Mouse (Mus musculus) myocyte (in vitro differentiated cells): Measurements from ENCODE around the gene Agr2. TPM values are rescaled to one million over a fixed set of nuclear protein-coding genes. Genes with fewer than 3 reads are reported as not detected.

Experiments
- H3K27me3 ChIP-seq: one replicate; pipeline ENCODE4 v1.6.1; 2011; ENCODE audit not compliant: control insufficient read depth, insufficient read depth, insufficient read length
- H3K36me3 ChIP-seq: one replicate; pipeline ENCODE4 v1.6.1; 2011; ENCODE audit not compliant: control insufficient read depth, insufficient read depth
- H3K4me2 ChIP-seq: one replicate; pipeline ENCODE4 v1.6.1; 2011; ENCODE audit warnings: low read depth, control low read depth
- H3K4me3 ChIP-seq: one replicate; pipeline ENCODE4 v1.5.1; 2011; ENCODE audit warnings: mild to moderate bottlenecking, control low read depth, moderate library complexity
- H3K79me2 ChIP-seq: one replicate; pipeline ENCODE4 v1.6.1; 2011; ENCODE audit not compliant: control insufficient read depth, insufficient read depth
- H3ac ChIP-seq: one replicate; pipeline ENCODE4 v1.6.1; 2011; ENCODE audit not compliant: control insufficient read depth, insufficient read length
- CEBPB ChIP-seq: IDR thresholded peaks from 2 replicates; pipeline ENCODE4 v1.6.1; 2011; ENCODE audit warnings: mild to moderate bottlenecking, moderate library complexity; ENCODE audit not compliant: poor library complexity, insufficient read depth, severe bottlenecking
- E2F4 ChIP-seq: IDR thresholded peaks from one replicate; pipeline ENCODE4 v1.6.1; 2011; ENCODE audit warnings: mild to moderate bottlenecking, control low read depth, moderate library complexity; ENCODE audit not compliant: insufficient read depth
- MAX ChIP-seq: IDR thresholded peaks from one replicate; pipeline ENCODE4 v1.6.1; 2011; ENCODE audit warnings: low read depth, mild to moderate bottlenecking, control low read depth
- MYOD1 ChIP-seq, 3 experiments: IDR thresholded peaks; one replicate each; pipeline ENCODE4 v1.6.1; 2011; ENCODE audit warnings: control low read depth in 2 of 3, low read depth in 2 of 3, mild to moderate bottlenecking in 2 of 3, moderate library complexity in 1 of 3; ENCODE audit not compliant: insufficient read length in 2 of 3, control insufficient read depth in 1 of 3
- MYOG ChIP-seq, 3 experiments: IDR thresholded peaks; one replicate each; pipeline ENCODE4 v1.6.1; 2011; ENCODE audit warnings: control low read depth in 2 of 3, low read depth in 2 of 3, mild to moderate bottlenecking in 2 of 3; ENCODE audit not compliant: insufficient read length in 2 of 3, control insufficient read depth in 1 of 3, insufficient read depth in 1 of 3
- POLR2A ChIP-seq: IDR thresholded peaks from one replicate; pipeline ENCODE4 v1.6.1; 2011; ENCODE audit warnings: low read depth, mild to moderate bottlenecking, control low read depth, moderate library complexity; ENCODE audit not compliant: insufficient read length
- POLR2AphosphoS2 ChIP-seq: IDR thresholded peaks from one replicate; pipeline ENCODE4 v1.6.1; 2011; ENCODE audit warnings: low read depth, control low read depth; ENCODE audit not compliant: insufficient read length
- REST ChIP-seq: IDR thresholded peaks from one replicate; pipeline ENCODE4 v1.6.1; 2011; ENCODE audit warnings: mild to moderate bottlenecking, control low read depth, moderate library complexity; ENCODE audit not compliant: insufficient read depth, insufficient read length
- SRF ChIP-seq: IDR thresholded peaks from one replicate; pipeline ENCODE4 v1.6.1; 2011; ENCODE audit warnings: low read depth; ENCODE audit not compliant: control insufficient read depth, insufficient read length
- TCF12 ChIP-seq: IDR thresholded peaks from one replicate; pipeline ENCODE4 v1.6.1; 2011; ENCODE audit warnings: mild to moderate bottlenecking, control low read depth; ENCODE audit not compliant: poor library complexity, insufficient read depth, severe bottlenecking
- TCF3 ChIP-seq: IDR thresholded peaks from one replicate; pipeline ENCODE4 v1.6.1; 2011; ENCODE audit warnings: low read depth, control low read depth; ENCODE audit not compliant: insufficient read length
- USF1 ChIP-seq: IDR thresholded peaks from one replicate; pipeline ENCODE4 v1.6.1; 2011; ENCODE audit warnings: low read depth, mild to moderate bottlenecking, control low read depth, moderate library complexity
- polyA plus RNA-seq: library from polyadenylated mRNA; unstranded; fragments of >200 nt; fragmentation: generic; extraction: Trizol; gene quantifications from one replicate; pipeline ENCODE4 v1.2.1, GENCODE M21; 2012; ENCODE audit warnings: missing spikeins

The Agr2 gene
- polyA plus RNA-seq, 1 experiment, result not detected

DNA sequence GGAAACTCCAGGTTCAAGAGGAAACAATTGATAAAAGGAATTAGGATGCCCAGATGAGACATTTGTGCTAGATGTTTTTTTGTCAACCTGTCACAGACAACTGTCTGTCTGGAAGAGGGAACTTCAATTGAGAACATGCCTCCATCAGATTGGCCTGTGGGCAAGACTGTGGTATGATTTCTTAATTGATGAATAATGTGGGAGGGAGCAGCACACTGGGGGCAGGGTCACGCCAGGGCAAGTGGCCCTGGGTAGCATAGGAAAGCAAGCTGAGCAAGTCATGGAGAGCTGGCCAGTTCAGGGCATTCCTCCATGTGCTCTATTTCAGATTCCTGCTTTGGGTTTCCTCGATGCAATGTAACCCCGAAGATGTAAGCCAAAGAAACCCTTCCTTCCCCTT is 16.8 kb upstream of the Agr2 start:
- no peaks in the 10 kb centered on the region for H3K36me3 ChIP-seq
- no peaks in the 10 kb centered on the region for H3K27me3 ChIP-seq
- H3ac ChIP-seq, result no peak overlapping the region
- H3K79me2 ChIP-seq, result no peaks in the 10 kb centered on the region
- TF ChIP-seq POLR2AphosphoS2 (no peak), MYOG (IDR thresholded peaks at IDR 0.05; ENCODE audit: control insufficient read depth in 1 of 3, insufficient read depth in 1 of 3, insufficient read length in 2 of 3, low read depth in 2 of 3) (no peak), SRF (no peak), MAX (no peak)
- no peak overlapping the region for H3K4me3 ChIP-seq
- no peak overlapping the region for H3K4me2 ChIP-seq

DNA sequence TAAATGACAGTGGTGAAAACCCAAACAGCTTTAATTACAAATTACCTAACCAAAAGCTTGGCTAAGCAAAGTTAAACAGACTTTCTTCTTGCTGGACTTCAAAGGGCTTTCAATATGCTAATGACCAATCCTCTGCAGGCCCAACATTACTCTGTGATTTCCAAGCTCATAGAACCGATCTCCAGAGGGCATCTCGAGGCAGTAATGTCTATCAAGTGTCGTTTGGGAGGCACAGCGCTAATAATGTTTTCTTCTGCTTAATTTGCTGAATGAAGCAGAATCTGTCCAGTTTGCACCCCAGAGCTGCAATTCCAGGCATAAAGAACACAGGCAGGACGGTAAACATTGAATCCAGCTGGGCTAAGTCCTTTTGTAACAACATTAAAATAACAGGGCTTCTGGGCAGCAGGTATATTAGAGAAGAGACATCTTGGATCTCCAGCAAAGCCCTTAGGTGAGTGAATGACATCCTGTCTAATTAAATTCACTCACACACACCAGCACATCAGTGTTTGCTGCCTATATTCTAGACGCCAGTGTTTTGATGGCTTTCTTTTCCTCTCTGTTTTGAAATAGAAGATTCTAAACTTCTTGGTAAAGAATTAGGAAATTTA is 15.0 kb upstream of the Agr2 start:
- Histone ChIP-seq H3K79me2 (no peaks in the 10 kb centered on the region), H3K4me3 (no peak overlapping the region), H3ac (no peak overlapping the region), H3K4me2 (no peak overlapping the region), H3K27me3 (no peaks in the 10 kb centered on the region), H3K36me3 (no peaks in the 10 kb centered on the region)
- TF ChIP-seq MYOD1 (IDR thresholded peaks at IDR 0.05; ENCODE audit: control insufficient read depth in 1 of 3, insufficient read length in 2 of 3, low read depth in 2 of 3), result no peak
- TF ChIP-seq MAX, result no peak
- TF ChIP-seq SRF, result no peak
- no peak for TF ChIP-seq MYOG (IDR thresholded peaks at IDR 0.05; ENCODE audit: control insufficient read depth in 1 of 3, insufficient read depth in 1 of 3, insufficient read length in 2 of 3, low read depth in 2 of 3)

DNA sequence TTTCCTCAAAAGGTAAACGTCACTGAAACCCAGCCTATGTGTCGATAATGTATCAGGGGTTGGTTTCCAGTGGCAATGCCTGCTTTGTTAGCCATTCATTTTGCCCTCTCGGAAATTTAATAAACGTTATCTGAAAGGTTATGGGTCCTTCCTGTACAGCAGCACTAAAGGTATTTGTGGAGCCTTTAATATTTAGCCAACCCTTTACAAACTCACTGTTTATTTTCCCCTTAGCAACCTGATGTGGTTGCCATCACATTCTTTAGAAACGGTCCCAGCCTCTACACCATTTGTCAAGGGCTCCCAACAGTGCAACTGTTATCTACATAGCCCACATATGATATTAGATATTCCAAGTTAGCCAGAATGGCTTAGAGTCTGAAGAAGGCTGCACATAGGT is 13.1 kb upstream of the Agr2 start:
- TF ChIP-seq USF1 (no peak), MAX (no peak), MYOG (IDR thresholded peaks at IDR 0.05; ENCODE audit: control insufficient read depth in 1 of 3, insufficient read depth in 1 of 3, insufficient read length in 2 of 3, low read depth in 2 of 3) (no peak), POLR2AphosphoS2 (no peak), MYOD1 (IDR thresholded peaks at IDR 0.05; ENCODE audit: control insufficient read depth in 1 of 3, insufficient read length in 2 of 3, low read depth in 2 of 3) (no peak), TCF12 (no peak), SRF (no peak), E2F4 (no peak), TCF3 (no peak), CEBPB (no peak)
- no peaks in the 10 kb centered on the region for H3K79me2 ChIP-seq

DNA sequence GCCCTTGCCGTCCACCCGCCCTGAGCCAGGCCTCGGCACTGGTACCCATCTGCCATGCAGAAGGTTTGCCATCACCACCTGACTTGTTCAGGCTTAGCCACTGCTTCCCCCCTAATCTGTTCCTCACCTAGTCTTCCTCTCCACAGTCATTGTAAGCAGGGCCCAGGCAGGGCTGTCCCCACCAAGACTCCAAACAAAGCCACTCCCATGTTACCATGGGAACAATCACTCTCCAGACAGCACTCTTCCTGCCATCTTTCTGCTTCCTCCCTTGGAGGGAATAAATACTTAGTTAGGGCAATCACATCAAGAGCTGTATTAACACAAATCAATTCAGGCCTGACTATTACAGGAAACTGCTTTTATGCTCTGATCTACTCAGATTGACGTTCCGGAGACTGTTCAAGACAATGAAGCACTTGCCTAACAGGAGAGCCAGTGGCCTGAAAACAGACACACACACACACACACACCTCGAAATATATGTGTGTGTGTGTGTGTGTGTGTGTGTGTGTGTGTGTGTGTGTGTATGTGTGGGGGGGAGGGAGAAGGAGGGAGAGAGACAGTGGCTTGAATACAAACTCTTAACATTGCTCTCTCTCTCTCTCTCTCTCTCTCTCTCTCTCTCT is 10.9 kb upstream of the Agr2 start:
- no peak overlapping the region for H3K4me3 ChIP-seq
- TF ChIP-seq POLR2AphosphoS2 (no peak), TCF12 (no peak), MAX (no peak)
- no peak overlapping the region for H3ac ChIP-seq
- H3K27me3 ChIP-seq, result no peaks in the 10 kb centered on the region
- no peaks in the 10 kb centered on the region for H3K79me2 ChIP-seq
- H3K36me3 ChIP-seq, result no peaks in the 10 kb centered on the region
- no peak overlapping the region for H3K4me2 ChIP-seq

More for the DNA sequence above, 13.1 kb upstream of the Agr2 start:
- no peak overlapping the region for H3K4me2 ChIP-seq
- H3K4me3 ChIP-seq, result no peak overlapping the region
- H3K27me3 ChIP-seq, result no peaks in the 10 kb centered on the region
- no peaks in the 10 kb centered on the region for H3K36me3 ChIP-seq
- no peak overlapping the region for H3ac ChIP-seq

DNA sequence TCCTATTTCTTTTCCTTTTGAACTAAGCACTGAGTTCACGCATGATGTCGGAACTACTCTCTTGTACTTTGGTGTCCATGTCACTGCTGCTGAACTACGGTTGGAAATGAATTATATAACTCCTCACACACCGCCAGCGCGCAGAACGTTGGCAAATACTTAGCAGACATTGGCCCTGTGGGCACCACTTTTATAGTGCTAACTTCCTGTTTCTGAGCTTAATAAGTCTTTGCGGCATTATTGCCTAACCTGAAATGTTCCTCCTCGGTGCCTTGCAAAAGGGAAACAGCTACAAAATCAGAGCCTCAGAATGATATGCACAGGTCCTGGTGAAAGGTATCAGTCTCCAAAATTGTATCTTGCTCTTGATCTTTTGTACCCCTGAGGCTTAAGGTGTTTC is 9.2 kb upstream of the Agr2 start:
- Histone ChIP-seq H3K27me3 (no peaks in the 10 kb centered on the region), H3K4me3 (no peak overlapping the region), H3K36me3 (no peaks in the 10 kb centered on the region), H3ac (no peak overlapping the region), H3K4me2 (no peak overlapping the region), H3K79me2 (no peaks in the 10 kb centered on the region)
- TF ChIP-seq TCF12, result no peak
- no peak for TF ChIP-seq SRF
- no peak for TF ChIP-seq POLR2A
- TF ChIP-seq CEBPB, result no peak
- TF ChIP-seq POLR2AphosphoS2, result no peak
- TF ChIP-seq TCF3, result no peak
- no peak for TF ChIP-seq MAX
- no peak for TF ChIP-seq REST
- no peak for TF ChIP-seq MYOG (IDR thresholded peaks at IDR 0.05; ENCODE audit: control insufficient read depth in 1 of 3, insufficient read depth in 1 of 3, insufficient read length in 2 of 3, low read depth in 2 of 3)
- TF ChIP-seq E2F4, result no peak
- TF ChIP-seq MYOD1 (IDR thresholded peaks at IDR 0.05; ENCODE audit: control insufficient read depth in 1 of 3, insufficient read length in 2 of 3, low read depth in 2 of 3), result no peak
- TF ChIP-seq USF1, result no peak
